Mouse (Mus musculus): ENCODE results near the gene Tns3.

The Tns3 gene

DNA sequence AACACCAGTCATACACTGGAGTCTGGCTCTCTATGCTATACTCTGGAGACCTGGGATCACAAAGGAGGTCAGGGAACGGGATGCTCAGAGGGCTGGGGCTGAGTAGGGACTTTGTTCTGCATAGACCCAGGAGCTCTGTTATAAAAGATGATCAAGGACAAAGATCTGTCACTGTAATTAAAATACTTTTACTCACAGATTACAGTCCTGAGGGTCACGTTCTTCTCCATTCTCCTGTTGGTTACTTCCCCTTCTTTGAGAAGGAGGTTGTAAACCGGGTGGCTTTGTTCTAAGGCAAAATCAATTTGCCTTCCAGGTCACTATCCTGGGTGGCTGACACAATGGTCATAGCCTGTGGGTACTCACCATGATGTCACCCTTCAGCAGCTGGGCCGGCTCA lies 133.8 kb downstream of the Tns3 start:
- no peak for DNase-seq (ENCODE audit: low read depth, low spot score)

DNA sequence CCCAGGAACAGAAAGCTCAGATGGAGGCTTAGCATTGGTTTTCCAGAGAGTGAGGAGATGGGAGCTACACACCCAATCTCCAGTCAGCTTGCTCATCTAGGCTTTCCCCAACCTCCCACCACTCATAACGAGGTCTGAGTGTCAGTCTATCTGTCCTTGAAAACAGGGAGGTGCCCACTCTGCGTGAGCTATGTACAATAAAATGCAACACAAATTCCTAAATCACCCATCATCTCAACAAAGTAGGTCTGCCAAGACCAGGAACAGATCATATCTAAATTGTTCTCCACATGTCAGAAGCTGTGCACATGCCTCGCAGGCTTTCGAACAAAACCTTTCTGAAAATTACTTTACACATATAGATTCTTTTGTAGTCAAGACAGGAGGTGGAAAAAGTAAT lies 134.3 kb downstream of the Tns3 start:
- DNase-seq (ENCODE audit: low read depth, low spot score) = no peak

DNA sequence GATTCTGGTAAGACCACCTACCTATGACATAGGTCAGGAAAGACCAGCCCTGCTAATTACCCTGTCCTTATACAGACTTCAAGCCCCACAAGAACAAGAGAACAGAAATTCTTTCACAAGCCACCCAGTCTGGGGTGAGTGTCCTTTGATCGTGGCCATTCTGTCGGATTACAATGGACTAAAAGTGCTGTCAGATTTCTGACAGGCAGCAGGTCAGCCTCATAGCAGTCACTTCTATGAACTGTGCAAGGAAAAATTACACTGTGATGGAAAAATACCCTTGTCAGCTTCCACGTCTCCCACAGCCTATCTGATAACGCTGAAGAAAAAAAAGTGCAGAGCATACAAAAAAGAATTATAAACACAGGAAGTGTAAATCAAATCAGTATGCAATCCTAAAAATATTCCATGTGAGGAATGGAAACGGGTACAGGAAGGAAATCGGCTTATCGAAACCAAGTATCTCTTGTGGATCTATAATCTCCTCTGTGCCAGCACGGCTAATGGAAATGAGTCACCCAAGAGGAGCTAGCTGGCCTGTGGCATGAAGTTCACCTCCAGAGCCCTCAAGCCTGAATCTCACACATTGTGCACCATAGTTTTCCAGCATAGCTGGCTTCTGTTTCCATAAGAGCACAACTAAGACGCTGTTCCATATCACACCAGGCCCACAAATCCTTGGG lies 138.7 kb downstream of the Tns3 start:
- no peak for DNase-seq (ENCODE audit: low read depth, low spot score)

DNA sequence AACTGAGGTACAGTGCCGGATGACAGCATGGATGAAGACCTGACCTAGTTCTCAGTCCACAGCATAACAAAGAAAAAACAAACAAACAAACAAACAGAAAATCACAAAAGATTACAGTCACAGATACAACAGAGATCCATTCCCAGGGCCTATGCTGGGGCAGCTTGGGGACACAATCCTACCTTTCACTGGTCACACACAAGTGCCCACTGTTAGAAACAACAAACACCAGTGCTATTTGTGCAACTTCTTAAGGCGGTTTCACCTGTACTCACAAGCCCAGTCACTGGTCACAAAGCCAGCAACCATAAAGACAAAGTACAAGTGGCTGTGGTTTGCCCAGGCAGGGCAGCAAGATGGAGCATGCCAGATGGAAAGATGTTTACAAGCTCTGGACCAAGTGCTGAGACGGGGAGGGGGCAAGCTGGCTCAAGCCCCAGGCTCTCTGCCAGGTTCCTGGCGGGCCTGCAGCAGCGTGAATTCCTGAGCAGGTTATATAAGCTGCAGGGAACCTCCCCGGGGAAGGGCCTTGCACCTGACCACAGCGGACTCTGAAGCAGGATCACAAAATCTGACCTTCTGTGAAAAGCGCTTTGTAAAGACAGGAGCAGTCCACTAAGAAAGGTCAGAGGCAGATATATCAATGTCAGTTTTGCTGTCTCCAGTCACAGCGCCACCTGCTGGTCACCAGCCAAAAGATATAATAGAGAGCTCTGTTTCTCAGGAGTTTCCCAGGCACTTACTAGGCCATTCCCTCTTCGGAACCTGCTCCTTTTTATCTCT lies 140.8 kb downstream of the Tns3 start:
- DNase-seq (ENCODE audit: low read depth, low spot score) = peak; percentile 29

DNA sequence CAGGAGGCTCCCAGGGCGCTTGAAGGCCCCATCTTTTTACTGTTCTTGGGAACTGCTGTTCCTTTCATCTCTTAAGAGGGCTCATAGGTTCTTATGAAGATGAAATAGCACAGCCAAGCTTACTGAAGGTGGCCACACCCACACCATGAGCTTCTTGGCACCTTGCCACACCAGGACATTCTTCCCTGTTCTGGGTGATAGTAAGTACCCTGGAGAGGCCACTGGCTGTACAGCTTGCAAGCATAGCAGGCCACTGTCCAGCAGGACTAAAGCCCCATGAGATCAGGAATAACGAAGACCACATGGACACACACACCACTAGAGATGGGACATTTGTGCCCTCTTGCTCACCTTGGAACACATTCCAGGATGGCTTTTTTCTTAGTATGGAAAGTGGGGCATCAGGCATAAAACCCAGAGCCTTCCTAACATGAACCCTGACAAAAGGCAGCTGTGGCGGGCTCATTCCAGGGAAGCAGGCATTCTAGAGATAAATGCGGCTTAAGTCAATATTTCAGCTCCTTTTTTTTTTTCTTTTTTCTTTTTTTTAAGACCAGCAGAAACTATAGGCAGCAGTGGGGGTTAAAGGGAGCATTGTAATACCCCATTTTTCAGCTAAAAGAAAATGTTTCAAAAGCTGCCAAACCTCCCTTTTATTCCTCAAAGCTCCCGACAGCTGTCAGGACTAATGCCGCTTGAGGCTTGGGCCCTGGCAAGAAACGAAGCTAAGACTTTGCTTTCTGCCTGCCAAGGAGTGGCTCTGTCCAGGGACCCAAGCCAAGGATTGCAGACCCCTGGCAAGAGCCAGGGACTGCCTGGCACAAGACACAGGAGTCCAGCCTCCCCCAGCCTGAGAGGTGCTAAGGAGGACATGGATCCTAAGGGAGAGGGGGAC lies 150.7 kb downstream of the Tns3 start:
- no peak for DNase-seq (ENCODE audit: low read depth, low spot score)

DNA sequence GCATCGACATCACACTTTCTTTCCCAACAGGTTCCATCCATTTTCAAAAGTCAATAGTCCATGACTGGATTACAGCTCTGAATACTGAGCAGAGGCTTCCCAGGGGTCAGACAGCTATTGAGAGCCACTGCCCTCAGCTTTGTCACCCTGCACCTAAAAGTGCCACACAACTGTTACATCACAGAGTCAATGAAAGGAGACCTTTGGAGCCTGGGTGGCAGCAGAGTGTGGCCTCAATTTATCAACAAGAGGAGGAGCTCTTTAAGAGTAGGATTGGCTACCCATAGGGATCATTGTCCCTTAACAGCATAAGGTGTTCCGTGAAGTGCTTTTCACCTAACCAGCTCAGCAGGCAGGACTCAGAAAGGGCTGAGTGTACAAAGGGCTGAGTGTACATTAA lies 154.0 kb downstream of the Tns3 start:
- DNase-seq (ENCODE audit: low read depth, low spot score) = no peak

DNA sequence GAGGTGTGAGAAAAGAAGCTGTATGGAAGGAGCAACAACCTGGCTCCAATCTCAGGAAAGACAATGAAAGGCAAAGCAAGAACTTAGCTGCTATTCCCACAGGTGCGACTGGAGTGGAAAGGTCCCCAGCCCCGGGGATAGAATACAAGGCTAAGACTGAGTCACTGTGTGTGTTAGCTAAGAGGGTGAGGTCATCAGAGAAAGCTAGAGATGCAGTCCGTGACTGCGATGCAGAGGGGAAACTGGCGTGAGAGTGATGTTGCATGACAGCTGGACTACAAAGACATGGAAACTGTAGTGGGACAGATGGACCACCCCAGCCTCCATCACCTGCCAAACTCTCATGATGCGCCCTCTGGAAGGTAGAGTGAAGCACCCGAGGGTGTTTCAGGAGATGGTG lies 154.7 kb downstream of the Tns3 start:
- DNase-seq (ENCODE audit: low read depth, low spot score) = no peak

DNA sequence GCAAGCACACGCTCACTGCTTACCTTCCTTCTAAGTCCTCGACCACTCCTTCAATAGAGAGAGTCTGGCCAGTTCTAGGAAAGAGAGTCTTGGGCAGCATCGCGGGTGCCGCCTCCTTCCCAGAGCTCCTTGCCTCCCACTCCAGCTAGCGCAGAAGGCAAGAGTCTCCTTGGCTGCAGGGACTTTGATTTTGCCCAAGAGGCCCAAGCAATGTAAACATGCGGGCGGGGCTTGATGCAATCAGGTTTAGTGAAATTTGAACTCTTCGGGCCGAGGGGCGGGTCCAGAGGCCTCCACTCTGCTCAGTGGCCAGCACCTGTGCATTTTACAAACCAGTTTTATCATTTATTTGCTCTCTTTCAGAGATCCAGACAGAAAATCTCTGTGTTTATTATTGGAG lies 160.6 kb downstream of the Tns3 start:
- no peak for DNase-seq (ENCODE audit: low read depth, low spot score)

DNA sequence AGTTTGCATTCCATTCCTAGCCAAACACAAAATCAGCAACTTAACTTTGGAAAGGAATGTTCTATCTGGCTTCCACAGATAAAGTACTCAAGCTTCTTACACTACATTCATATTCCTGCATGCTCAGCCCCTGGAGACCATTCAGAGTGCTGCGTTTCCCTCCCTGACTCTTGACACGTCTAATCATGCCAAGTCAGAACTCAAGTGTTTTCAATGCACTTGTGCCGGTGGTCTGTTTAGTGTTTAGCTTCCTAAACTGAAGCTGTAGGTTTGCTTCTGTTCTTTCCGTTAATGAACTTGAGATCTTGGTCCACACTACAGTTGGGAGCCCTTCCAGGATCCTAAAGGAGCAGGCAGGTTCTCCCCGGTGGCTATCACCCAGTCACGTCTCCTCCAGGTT lies 163.5 kb downstream of the Tns3 start:
- DNase-seq (ENCODE audit: low read depth, low spot score) = no peak

DNA sequence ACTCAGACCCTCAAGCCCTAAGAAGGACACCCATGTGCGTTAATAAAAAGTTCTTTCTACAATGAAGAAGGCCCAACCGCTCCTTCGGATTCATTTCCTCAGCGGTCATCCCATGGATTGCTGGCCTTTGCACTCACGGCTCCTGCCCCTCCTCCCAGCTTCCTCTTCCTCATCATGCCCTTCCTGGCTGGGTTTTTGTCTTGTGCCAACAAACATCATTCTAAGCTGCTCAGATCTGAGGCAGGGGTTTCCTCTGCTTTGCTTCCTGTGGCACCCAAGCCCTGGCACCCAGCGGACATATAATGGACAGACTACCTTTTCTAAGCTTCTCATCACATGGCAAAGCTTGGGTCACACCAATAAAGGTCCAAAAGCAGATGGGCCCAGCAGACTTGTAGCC lies 167.2 kb downstream of the Tns3 start:
- no peak for DNase-seq (ENCODE audit: low read depth, low spot score)

DNA sequence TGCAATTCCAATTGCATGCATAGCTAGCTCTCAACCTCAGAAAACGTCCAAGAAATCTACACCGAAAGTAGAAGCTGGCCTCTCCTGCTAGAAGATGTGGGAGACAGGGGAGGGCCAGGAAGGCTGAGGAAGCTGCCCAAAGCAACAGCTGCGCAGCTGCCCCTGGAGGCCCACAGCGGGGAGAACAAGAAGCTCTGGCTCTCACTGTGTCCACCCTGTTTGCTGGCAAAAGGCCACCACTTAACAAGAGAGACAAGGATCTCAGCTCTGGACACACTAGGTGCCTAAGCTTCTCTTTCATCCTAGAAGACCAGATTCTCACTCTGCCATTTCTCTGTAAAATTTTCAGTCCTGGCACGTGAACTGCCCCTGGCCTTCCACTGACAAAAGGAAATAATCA lies 167.6 kb downstream of the Tns3 start:
- DNase-seq (ENCODE audit: low read depth, low spot score) = no peak

DNA sequence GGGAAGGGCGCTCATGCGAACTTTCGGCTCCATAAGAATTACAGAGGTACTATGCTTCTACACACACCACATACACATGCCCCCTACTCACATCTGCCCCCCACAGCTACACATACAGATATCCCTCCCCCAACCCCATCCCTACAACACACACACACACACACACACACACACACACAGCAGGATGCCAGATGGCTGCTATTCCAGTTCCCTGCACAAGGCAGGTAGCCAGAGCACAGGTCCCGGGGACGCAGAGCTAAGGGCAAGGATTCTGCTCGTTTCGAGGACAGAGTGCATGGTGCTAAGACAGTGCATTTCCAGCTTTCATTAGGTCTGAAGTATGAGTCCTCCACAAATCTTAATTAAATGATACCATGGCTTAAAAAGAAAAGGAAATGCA lies 168.5 kb downstream of the Tns3 start:
- DNase-seq (ENCODE audit: low read depth, low spot score) = no peak

DNA sequence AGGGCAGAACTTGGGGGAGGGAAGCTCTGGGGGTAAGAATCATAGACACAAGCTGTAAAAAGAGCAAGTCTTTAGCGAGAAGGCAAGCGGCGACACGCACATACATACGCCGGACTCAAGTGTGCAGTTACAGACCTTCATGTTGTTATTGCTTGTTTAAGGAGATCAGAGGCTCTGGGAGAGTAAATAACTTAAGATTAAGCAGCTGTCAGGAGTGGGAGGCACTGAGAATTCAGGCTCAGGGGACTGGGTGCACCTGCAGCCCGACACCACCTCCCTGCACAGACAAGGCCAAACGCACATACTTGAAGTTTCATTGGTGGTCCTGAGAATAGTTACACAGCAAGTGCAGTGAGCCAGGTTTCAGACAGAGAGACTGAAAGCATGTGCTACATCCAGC lies 169.3 kb downstream of the Tns3 start:
- DNase-seq (ENCODE audit: low read depth, low spot score) = no peak

DNA sequence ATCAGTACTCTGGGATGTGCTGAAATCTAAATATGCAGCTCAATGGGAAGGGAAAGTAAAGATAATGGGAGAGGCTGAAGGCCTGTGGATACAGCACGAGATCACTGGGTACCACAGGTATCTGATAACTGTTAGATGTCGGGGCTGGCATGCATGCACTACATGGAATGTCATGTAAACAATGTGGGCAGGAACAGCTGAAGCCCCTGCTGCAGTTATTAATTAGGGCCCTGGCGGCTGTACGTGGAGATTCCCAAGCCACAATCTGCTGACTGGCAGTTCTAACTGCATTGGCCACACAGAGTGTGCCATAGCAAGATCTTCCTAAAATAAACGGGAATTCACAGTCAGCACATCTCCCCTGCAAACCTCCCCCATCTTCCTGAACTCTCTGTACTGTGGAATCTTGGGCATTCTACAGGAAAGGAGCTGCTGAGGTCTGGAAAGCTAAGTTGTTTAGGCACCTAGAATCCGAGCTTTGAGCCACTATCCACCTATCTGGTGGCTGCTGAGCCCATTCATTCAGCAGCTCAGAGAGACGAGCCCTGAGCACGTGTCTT lies 170.3 kb downstream of the Tns3 start:
- DNase-seq (ENCODE audit: low read depth, low spot score) = no peak

DNA sequence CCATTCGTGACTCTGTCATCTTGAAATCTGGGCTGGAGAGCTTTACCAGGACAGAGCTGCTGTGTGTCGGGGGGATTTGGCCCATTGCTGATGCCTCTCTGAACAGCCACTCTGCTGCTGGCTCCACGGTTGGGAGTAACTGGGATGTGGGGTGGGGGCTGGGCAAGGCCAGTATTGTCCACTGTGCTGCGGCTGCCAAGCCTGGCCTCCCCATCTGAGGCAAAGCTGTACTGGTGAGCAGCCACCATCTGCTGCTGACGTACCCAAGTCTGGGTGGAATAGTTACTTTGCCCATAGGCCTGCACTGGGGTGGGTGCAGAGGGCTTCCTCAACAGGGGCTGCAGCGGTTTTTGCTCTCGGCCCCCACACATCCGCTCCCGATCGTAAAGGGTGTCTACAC lies 172.0 kb downstream of the Tns3 start:
- DNase-seq (ENCODE audit: low read depth, low spot score) = no peak

DNA sequence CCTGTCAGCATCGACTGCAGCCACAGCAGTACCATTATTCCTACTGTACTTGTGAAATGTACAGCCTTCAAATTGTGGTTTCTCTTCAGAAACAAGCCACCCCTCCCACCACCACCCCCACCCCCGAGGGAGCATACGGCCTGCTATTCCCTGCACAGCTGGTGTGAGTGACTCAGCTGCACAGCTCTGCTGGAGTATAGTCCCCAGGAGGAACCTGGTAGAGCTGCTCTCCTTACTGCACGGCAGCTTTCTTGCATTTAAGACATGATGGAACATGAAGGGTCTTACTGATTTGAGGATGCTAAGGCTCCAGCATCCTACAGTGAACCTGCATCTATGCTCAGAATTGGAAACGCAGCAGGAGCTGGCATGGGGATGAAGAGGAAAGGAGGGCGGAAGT lies 176.1 kb downstream of the Tns3 start:
- DNase-seq (ENCODE audit: low read depth, low spot score) = no peak

DNA sequence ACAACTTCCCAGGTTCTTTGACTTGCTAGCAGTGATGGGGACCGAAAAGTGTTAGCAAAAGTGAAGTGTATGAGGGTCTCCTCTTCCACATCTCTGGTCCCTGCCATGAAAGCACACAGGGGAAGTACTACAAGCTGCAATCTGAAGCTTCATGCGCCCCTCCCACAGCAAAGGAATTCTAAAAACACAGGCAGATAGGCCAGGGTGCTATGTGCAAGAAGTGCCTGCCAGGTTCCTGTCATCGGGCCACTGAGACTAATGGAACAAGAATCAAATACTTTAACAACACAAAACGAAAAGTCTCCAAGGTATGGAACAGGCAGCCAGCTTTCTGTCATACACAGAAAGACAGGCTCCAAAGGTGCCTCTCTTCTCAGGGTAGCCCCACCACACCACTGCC lies 177.8 kb downstream of the Tns3 start:
- no peak for DNase-seq (ENCODE audit: low read depth, low spot score)

DNA sequence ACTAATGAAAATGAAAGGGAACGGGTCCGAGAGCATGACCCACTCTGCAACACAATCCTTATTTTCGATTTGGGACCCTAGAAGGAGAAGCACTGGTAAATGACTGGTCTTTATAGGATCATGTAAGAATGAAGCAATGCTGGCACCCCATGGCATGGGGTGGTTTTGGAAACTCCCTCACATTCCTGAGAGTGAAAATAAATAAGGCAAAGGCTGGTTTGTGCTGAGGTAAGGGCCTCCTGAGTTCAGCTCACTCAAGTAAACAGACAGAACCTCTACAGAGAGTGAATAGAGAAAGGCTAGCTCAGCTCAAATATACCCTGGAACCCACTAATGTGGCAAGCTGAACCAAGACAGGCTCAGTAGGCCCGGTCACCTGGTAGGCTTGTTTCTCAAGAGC lies 179.8 kb downstream of the Tns3 start:
- no peak for DNase-seq (ENCODE audit: low read depth, low spot score)

DNA sequence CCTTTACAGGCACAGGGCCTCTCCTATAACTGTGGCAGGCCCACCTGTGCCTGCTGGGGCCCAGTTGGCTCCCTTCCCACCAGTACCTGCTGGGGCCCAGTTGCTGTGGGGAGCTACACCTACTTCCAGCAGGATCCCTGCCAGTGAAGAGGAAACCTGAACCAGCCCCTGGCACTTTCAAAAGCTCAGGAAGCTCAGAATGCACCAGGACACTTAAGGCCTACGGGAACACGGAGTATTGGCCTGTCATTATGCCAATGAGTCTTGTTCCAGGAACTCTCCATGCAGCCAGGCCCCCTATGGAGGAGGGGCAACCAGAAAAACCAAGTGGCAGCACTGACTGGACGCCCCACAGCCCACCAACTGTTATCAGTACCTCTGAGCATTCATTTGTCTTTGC lies 181.6 kb downstream of the Tns3 start:
- DNase-seq (ENCODE audit: low read depth, low spot score) = no peak

DNA sequence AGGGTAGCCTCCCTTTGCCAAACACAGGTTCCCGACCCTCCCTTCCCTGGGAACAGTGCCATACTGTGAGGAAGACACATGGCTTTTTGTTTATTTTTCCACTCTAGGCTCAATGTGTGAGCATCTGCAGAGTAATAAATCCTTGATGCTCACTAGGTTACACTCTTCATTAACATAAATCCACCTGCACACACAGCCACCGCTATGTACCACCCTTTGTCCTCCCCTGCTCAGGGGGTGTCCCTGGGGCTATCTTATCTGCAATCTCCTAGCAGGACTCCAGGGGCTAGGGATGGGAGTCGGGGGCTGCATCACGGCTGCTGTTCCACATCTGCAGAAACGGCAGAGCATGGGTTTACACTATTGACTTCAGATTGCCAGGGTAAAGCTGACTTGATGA lies 182.4 kb downstream of the Tns3 start:
- DNase-seq (ENCODE audit: low read depth, low spot score) = no peak

DNA sequence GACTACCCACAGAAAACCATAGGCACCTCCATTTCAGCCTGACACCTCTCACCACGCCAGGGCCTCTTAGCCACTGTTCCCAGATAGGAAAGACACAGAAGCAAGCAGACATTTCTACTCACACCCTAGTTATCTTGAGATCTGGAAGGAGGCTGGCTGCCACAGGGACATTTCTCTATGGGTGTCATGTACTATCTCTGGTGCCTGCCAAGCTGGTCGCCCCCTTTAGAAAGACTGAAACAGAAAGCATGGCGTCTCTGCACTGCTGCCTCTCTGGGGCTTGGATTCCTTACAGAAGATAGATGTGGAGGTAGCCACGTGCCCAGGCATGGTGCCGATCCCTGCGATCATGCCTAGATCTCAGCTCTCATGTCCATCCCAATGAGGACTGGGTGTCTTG lies 182.8 kb downstream of the Tns3 start:
- no peak for DNase-seq (ENCODE audit: low read depth, low spot score)

DNA sequence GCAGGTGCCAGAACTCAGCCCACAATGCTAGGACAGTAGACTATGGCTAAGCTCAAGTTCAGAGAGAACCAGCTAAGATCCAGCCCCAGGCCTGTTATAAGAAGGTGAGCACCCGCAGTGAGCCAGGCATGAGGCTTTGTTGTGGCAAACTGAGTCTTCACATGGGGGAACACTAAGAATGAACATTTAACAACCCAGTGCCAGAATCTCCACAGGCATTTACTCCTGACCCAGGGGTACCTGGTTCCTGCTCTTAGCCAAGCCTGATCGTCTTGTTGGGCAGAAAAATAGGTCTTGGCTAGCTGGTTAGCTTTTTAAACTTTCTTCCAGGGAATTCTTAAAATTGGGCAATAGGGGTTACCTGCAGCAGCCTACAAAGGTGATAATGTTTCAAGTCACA lies 184.5 kb downstream of the Tns3 start:
- no peak for DNase-seq (ENCODE audit: low read depth, low spot score)

Data from c-Kit-negative CD71-positive TER-119-positive erythroid progenitor cells, embryonic 14.5 days (primary cell).